ENCODE assay signal across 1 mouse cellular context in genomic region chr1:180911138-180911537, GRCm38 (mm10).
TF ChIP-seq lines count a peak whose summit lies in the region.

No protein-coding gene starts in this region.

TF ChIP-seq in CH12.LX, 34 proteins besides CTCF, POLR2A, EP300 and RAD21:
- TF ChIP-seq PAX5 (IDR thresholded peaks at IDR 0.05; ENCODE audit: low read length), result no peak
- TF ChIP-seq MAFK (IDR thresholded peaks at IDR 0.05; ENCODE audit: insufficient replicate concordance, low read length), result no peak
- TF ChIP-seq RCOR1 (conservative IDR thresholded peaks at IDR 0.05; ENCODE audit: low read depth, low read length), result no peak
- TF ChIP-seq CHD2 (IDR thresholded peaks at IDR 0.05; ENCODE audit: low read length), result no peak
- TF ChIP-seq BHLHE40 (IDR thresholded peaks at IDR 0.05; ENCODE audit: low read depth, low read length), result no peak
- TF ChIP-seq ETS1 (conservative IDR thresholded peaks at IDR 0.05; ENCODE audit: low read depth, low read length), result no peak
- TF ChIP-seq SIN3A (IDR thresholded peaks at IDR 0.05; ENCODE audit: low read length), result no peak
- no peak for TF ChIP-seq NRF1 (IDR thresholded peaks at IDR 0.05; ENCODE audit: low read depth, low read length)
- TF ChIP-seq GABPA (IDR thresholded peaks at IDR 0.05; ENCODE audit: insufficient replicate concordance, low read depth, low read length), result no peak
- no peak for TF ChIP-seq KAT2A (IDR thresholded peaks at IDR 0.05; ENCODE audit: insufficient replicate concordance, low read length)
- TF ChIP-seq ZC3H11A (IDR thresholded peaks at IDR 0.05; ENCODE audit: low read depth, low read length), result no peak
- no peak for TF ChIP-seq JUN (IDR thresholded peaks at IDR 0.05; ENCODE audit: insufficient read depth, low read depth, low read length)
- no peak for TF ChIP-seq IRF4 (IDR thresholded peaks at IDR 0.05; ENCODE audit: low read depth, low read length)
